Mouse (Mus musculus) frontal cortex, postnatal 25 days (tissue): Measurements from ENCODE around the gene Fchsd2.
"Not testable (repeated sequence)": the region's sequence is repeated elsewhere in the genome, so short reads cannot be mapped to it uniquely, and the experiment has no call there.

Source experiments
- DNase-seq, 2 experiments: peaks; one replicate each; pipeline ENCODE4 v3.0.0; 2022; ENCODE audit warnings: low spot score in 2 of 2

Gene Fchsd2

DNA sequence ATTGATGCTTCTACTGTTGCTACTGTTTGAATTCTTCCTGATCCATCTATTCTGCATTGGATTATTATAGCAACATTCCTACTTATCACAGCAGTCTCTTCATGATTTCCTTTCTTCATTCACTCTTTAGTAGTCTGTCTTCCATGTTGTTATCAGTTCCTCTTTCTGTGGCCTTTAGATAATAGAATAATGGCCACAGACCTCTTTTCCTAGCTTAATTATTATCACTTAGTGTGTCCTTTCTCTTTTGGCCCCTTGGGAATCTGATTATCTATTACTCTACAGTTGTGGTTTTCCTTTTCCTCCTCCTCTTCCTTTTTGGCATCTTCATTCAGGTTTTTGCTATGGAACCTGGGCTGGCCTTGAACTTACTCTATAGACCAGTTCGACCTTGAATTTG lies 21.7 kb downstream of the Fchsd2 start:
- no peak for DNase-seq

- no peak for DNase-seq
Observed at GRCm38 (mm10) chr7:101119391-101119790, 26.7 kb downstream of the Fchsd2 start.

- DNase-seq = no peak
Observed at GRCm38 (mm10) chr7:101123579-101124347, 31.1 kb downstream of the Fchsd2 start.

DNA sequence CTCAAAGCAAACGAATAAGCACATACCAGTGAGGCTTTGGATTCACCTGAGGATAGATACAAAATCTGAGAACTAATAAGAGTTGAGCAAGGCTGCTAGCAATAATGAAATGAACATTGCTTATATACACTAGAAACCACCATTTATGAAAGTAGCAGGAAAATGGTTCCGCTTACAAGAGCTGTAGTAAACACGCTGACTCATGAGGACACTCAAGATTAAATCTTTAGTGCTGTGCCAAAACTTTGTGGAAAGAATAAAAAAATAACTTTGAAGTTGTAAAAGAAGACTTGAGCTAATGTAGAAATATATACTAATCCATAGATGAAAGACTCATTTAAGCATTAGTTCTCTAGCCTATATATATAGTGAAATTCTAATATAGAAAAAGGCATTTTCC lies 35.1 kb downstream of the Fchsd2 start:
- DNase-seq = no peak

DNA sequence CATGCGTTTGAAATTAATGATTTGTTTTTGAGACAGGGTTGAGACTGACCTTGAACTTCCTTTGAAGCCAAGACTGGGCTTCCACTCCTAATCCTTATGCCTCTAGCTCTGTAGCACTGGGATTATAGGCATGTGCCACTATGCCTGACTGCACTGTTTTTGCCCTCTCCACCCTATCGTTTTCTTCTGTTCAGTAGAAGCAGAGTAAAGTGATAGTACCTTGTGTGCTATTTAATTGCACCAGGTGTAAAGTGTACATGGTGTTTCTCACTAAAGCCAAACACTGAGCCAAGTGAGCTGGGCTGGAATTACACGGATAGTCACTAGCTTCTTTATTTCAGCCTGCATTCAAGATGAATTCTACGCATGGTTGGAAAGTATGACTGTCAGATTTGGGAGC lies 35.9 kb downstream of the Fchsd2 start:
- DNase-seq = no peak

DNA sequence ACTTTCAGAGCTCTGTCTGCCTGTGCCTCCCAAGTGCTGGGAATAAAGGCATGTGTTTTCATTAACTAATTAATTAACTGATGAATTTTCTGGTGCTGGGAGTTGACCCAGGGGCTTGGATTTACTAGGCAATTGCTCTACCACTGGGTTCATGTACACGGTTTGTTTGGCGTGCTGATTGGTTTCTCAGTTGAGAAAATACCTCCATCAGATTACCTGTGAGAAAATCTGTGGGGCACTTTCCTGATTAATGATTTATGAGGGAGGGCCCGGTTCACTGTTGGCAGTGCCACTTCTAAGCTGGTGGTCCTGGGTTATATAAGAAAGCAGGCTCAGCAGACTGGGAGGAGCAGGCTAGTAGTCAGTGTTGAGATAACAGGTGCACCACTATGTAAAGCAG lies 38.0 kb downstream of the Fchsd2 start:
- DNase-seq = no peak

DNA sequence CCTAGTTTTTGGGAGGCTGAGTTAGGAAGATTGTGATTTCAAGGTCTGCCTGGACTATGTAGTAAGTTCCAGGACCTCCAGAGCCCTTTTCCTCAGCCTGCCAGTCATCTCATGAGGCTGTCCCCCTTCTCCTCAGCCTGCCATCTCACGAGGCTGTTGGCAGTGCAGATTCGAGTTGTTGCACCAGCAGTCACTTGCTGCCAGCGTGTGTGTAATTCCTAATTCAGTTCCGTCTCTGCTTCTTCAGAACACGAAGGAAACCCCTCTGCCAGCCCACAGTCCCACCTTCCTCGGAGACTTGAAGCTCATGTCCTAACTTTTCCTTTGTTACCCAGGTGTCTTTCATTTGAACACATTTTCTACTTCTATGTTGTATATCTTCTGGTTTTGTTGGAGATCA lies 38.6 kb downstream of the Fchsd2 start:
- DNase-seq = no peak

- no peak for DNase-seq
Observed at GRCm38 (mm10) chr7:101133591-101133990, 40.9 kb downstream of the Fchsd2 start.

GRCm38 (mm10) chr7:101134117-101134516 lies 41.5 kb downstream of the Fchsd2 start:
- no peak for DNase-seq

DNA sequence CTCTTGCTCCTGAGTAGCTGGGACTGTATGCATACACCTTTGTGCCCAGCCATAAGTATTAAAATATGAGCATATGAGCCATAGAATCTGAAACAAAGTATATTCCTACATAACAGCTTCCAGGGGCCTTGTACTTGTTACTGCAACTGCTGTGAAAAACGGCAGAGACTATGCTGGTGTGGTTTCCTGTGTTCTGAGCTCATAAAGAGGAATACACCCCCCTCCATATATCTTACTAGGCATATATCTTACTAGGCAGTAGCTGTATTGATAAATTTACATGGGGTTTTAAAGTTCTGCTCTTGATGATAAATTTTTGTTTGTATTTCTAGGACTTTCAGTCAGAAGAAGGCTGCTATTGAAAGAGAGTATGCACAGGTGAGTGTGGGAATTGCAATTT lies 46.2 kb downstream of the Fchsd2 start:
- DNase-seq = no peak

- DNase-seq = no peak
Observed at GRCm38 (mm10) chr7:101142907-101143306, 50.2 kb downstream of the Fchsd2 start.

DNA sequence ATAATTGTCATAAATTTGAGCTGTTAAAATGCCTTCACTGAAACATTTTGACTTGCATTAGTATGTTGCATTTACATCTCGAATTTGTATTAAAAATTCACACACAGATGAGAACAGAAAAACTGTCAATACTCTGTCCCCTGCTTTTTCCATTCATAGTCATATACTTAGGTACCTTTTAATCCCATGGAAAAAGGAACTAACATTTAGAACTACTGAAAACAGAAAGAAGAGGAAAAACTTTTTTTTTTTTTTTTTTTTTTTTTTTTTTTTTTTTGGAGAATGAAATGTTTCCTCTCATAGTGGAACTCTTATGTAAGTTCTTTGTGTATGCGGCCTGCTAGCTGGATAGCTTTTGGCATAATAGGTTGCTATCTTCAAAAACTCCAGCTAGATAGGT lies 51.6 kb downstream of the Fchsd2 start:
- DNase-seq = no peak

- DNase-seq = no peak
Observed at GRCm38 (mm10) chr7:101149039-101149438, 56.4 kb downstream of the Fchsd2 start.

DNA sequence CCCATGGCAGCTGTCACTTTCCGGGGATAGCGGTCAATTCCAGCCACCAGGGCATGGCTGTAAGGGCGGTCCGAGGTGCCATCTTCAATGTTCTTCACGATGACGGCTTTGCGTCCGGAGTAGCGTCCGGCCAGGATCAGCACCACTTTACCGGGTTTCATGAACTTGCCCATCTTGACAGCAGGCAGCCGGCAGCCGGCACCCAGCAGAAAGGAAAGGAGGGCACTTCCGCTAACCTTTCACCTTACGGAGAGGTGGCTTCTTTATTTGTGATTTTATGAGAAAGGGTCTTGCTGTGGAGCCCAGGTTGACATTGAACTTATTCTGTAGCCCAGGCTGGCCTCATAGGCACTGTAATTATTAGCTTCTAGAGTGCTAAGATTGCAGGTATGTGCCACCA lies 62.2 kb downstream of the Fchsd2 start:
- not testable (repeated sequence) for DNase-seq

DNA sequence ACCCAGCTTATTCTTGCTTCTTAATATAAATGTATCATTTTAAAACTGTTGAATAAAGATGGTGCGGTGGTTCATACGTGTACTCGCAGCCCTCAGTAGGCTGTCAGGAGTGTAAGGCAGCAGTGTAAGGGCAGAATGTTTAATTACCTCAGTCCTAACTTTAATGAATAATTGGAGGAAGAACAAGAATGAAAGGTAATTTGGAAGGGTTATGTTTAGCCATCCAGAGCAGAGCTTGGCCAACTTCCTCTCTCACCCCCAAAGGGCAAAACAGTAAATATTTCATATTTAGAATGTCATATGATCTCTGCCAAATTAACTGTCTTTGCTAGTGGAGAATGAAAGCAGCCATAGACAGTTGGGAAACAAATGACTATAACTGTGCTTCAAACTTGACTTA lies 62.6 kb downstream of the Fchsd2 start:
- DNase-seq = no peak

DNA sequence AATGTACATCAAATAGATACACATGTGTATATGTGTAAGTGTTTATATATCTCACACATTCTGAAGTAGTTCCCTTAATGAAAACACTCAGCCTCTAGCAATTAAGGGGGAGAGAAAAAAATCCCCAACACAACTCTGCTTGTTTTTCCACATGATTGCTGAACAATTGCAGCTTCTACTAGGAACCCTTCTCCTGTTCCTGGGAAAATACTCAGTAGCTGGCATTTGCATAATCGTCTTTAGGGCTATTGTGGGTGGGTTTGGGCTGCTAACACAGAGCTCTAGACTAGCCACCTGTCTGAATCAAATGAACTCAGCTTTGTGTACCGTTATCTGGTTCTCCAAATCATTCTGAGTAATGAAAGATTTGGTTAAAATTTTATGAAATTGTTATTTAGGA lies 67.6 kb downstream of the Fchsd2 start:
- no peak for DNase-seq

DNA sequence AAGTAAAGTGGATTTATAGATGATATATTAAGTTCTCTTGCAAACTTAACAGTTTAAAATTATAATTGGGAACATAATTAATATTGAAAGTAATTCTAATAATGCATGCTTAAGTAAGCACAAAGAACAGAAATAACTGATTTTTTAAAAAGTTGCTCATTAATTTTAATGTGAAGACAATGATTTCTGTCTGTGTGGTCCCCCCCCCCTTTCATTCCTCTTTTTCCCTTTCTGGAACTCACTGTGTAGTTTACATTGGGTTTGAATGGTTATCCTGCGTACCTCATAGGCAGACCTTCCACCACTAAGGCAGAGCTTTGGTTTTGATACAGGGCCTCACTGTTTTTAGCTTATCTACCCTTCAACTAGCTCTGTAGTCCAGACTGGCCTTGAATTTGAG lies 70.1 kb downstream of the Fchsd2 start:
- no peak for DNase-seq

GRCm38 (mm10) chr7:101163878-101164277 lies 71.2 kb downstream of the Fchsd2 start:
- DNase-seq = no peak

DNA sequence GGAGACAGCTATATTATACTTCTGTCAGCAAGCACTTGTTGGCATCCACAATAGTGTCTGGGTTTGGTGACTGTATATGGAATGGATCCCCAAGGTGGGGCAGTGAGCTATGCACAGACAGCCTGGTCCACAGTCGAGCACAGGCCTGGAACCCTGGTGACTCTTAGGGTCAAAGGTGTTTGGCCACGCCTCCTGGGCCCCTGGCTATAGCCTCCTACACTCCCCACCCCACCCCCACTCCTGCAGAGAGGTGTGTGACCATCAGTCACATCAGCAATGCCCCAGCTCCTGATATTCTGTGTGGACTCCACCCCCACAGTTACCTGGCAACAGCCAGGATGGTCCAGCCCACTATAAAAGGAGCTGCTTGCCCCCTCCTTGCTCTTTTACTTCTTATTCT lies 73.9 kb downstream of the Fchsd2 start:
- no peak for DNase-seq

GRCm38 (mm10) chr7:101170482-101170881 lies 77.8 kb downstream of the Fchsd2 start:
- no peak for DNase-seq

DNA sequence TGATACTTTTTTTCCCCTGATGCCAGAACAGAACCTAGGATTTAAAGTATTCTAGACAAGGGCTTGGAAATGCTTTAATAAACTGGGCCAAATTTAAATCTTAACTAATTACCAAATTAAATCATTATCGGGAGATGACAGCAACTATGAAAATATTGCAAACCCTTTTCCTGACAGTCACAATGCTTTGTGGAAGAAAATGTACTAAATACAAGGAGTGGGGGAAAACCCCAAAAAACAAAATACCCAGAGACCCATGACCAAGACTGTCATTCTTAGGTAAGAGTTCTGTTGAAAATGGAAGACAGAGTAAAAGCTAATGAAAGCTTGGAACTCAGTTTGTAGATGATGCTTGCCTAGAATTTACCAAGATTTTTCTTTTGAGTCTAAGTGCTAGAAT lies 78.3 kb downstream of the Fchsd2 start:
- no peak for DNase-seq

DNA sequence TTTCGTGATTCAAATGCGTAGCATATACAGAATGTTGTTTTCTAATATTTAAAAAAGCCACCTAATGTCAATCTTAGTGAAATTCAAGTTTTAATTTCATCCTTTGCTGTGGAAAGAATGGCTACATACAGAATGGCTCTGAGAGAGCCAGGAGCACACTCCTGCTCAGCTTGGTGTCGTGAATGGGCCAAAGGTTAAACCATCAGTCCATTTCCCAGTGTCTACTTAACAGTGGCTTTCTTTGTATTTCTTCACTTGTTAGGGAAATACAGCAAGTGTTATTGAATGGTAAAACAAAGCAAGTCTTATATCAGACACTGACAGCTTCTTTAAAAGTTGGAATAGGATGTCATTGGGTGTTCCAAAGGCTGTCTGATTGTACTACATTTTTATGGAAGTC lies 80.7 kb downstream of the Fchsd2 start:
- DNase-seq = no peak

DNA sequence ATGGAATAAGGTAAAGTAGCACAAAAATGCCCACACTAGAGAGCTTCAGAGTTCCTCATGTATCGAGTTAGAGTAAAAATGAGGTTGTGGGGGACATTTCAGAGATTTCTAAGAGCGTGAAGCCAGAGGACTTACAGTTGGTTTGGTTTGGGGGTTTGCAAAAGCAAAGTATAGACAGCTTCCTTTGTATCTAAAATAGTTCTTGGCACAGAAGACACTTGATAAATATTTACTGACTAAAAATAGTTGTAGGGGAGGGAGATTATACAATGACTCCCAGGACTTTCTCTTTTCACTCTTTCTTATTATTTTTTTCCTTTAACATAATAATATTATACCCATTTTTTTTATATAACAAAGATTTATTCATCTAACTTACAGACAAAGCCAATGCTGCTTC lies 86.1 kb downstream of the Fchsd2 start:
- DNase-seq = no peak

DNA sequence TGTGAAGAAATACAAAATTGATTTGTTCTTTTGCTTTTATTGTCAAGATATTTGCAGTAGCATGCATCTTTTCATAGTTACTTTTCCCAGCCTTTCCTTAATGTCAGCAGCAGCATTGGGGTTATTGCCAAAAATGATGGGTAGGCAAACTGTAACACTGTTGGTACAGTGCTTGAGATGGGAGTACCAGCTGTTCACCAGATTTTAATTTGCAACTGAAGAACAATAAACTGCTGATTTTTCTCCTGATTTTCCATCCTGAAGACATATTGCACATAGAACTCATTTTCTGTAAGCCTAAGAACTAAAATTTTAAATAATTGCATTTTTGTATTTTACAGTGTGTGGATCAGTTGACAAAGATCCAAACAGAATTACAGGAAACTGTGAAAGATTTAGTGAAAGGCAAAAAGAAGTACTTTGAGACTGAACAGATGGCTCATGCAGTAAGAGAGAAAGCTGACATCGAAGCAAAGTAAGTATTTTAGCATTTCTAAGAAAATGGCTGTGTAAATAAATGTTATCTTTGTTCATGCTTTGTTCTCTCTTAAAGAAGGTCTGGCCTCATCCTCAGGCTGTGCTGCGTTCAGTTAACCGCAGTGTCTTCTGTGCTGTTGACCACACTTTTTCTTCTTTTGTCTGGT lies 98.8 kb downstream of the Fchsd2 start:
- DNase-seq = no peak
